Mouse (Mus musculus) thymus, adult 2 months (tissue): ENCODE measurements around the gene Carmil1.

Experiments used
- CTCF ChIP-seq: fragments of 200-500 bp; IDR thresholded peaks from 2 replicates; pipeline ENCODE4 v1.5.1; 2012; ENCODE audit warnings: mild to moderate bottlenecking, control low read depth, low read length, moderate library complexity, borderline replicate concordance; ENCODE audit not compliant: control insufficient read depth, poor library complexity, insufficient read depth; ENCODE audit errors: extremely low read depth
- POLR2A ChIP-seq: fragments of 200-500 bp; IDR thresholded peaks from 2 replicates; pipeline ENCODE4 v1.6.1; 2012; ENCODE audit warnings: mild to moderate bottlenecking, low read length, control low read depth, moderate library complexity; ENCODE audit not compliant: control insufficient read depth, poor library complexity, insufficient read depth; ENCODE audit errors: extremely low read depth

- TF ChIP-seq CTCF: no peak
- no peak for TF ChIP-seq POLR2A
Observed at GRCm38 (mm10) chr13:24072588-24072987, 208.0 kb downstream of the Carmil1 start.
